Mouse (Mus musculus): ENCODE measurements around the gene Psmd11. TPM values are rescaled to one million over a fixed set of nuclear protein-coding genes. Genes with fewer than 3 reads are reported as not detected.
"Not testable (repeated sequence)": the region's sequence is repeated elsewhere in the genome, so short reads cannot be mapped to it uniquely, and the experiment has no call there.

The Psmd11 gene
- polyA plus RNA-seq, 1 experiment from 2014 or later, result 156 TPM

GRCm38 (mm10) chr11:80425247-80425778, 3.1 kb upstream of the Psmd11 start:
- Histone ChIP-seq H3K9ac (ENCODE audit: low read depth, low read length) (no peak overlapping the region), H3K27me3 (replicated peaks; ENCODE audit: control insufficient read depth, insufficient read depth, low read length) (no peaks in the 10 kb centered on the region), H3K9me3 (ENCODE audit: control insufficient read depth) (no peaks in the 10 kb centered on the region), H3K4me2 (replicated peaks; ENCODE audit: low read depth) (no peak overlapping the region), H3K27ac (ENCODE audit: low read depth, low read length) (no peak overlapping the region), H3K36me3 (ENCODE audit: control insufficient read depth, insufficient read depth) (no peaks in the 10 kb centered on the region), H3K4me3 (ENCODE audit: low read depth, low read length) (no peak overlapping the region), H3K4me1 (replicated peaks; ENCODE audit: control insufficient read depth, insufficient read depth, low read length) (no peaks in the 10 kb centered on the region)
- 60% methylated on average over 5 of the region's 5 CpGs for WGBS
- ATAC-seq, result no peak
- TF ChIP-seq CTCF (IDR thresholded peaks at IDR 0.05; ENCODE audit: low read depth), result peak; percentile 22

GRCm38 (mm10) chr11:80426029-80426813, 2.2 kb upstream of the Psmd11 start:
- TF ChIP-seq CTCF (IDR thresholded peaks at IDR 0.05; ENCODE audit: low read depth), result 0 out of 2 replicates have a peak, but pooled peaks have one; percentile 4
- H3K36me3 ChIP-seq (ENCODE audit: control insufficient read depth, insufficient read depth); H3K4me2 ChIP-seq (replicated peaks; ENCODE audit: low read depth); H3K27ac ChIP-seq (ENCODE audit: low read depth, low read length); H3K27me3 ChIP-seq (replicated peaks; ENCODE audit: control insufficient read depth, insufficient read depth, low read length); ATAC-seq; H3K9ac ChIP-seq (ENCODE audit: low read depth, low read length); H3K4me1 ChIP-seq (replicated peaks; ENCODE audit: control insufficient read depth, insufficient read depth, low read length); H3K4me3 ChIP-seq (ENCODE audit: low read depth, low read length); H3K9me3 ChIP-seq (ENCODE audit: control insufficient read depth): not testable (repeated sequence)
- WGBS, result 75% methylated on average over 16 of the region's 16 CpGs

- H3K4me1 ChIP-seq (replicated peaks; ENCODE audit: control insufficient read depth, insufficient read depth, low read length), result no peaks in the 10 kb centered on the region
- peak overlapping the region; percentile 87 for H3K27ac ChIP-seq (ENCODE audit: low read depth, low read length)
- H3K36me3 ChIP-seq (ENCODE audit: control insufficient read depth, insufficient read depth), result peaks cover 13% of the 10 kb centered on the region
- H3K4me2 ChIP-seq (replicated peaks; ENCODE audit: low read depth), result peak overlapping the region; percentile 70
- peak overlapping the region; percentile 99 for H3K4me3 ChIP-seq (ENCODE audit: low read depth, low read length)
- H3K9me3 ChIP-seq (ENCODE audit: control insufficient read depth), result no peaks in the 10 kb centered on the region
- WGBS, result under 1% methylated on average over 37 of the region's 37 CpGs
- no peak for TF ChIP-seq CTCF (IDR thresholded peaks at IDR 0.05; ENCODE audit: low read depth)
- peak overlapping the region; percentile 97 for H3K9ac ChIP-seq (ENCODE audit: low read depth, low read length)
- ATAC-seq, result no peak; the same call in none of the 2 replicates
- H3K27me3 ChIP-seq (replicated peaks; ENCODE audit: control insufficient read depth, insufficient read depth, low read length), result no peaks in the 10 kb centered on the region
Observed at GRCm38 (mm10) chr11:80429009-80429475, 627 bp downstream of the Psmd11 start.

GRCm38 (mm10) chr11:80429500-80430166, 1.2 kb downstream of the Psmd11 start:
- ATAC-seq, result no peak
- no peak overlapping the region for H3K27ac ChIP-seq (ENCODE audit: low read depth, low read length)
- WGBS, result 53% methylated on average over 14 of the region's 14 CpGs

GRCm38 (mm10) chr11:80430366-80430910, 2.0 kb downstream of the Psmd11 start:
- H3K36me3 ChIP-seq (ENCODE audit: control insufficient read depth, insufficient read depth), result peaks cover 13% of the 10 kb centered on the region
- H3K9ac ChIP-seq (ENCODE audit: low read depth, low read length), result no peak overlapping the region
- no peak overlapping the region for H3K27ac ChIP-seq (ENCODE audit: low read depth, low read length)
- 82% methylated on average over 3 of the region's 3 CpGs for WGBS
- no peak overlapping the region for H3K4me2 ChIP-seq (replicated peaks; ENCODE audit: low read depth)
- no peaks in the 10 kb centered on the region for H3K27me3 ChIP-seq (replicated peaks; ENCODE audit: control insufficient read depth, insufficient read depth, low read length)
- no peak for ATAC-seq
- no peaks in the 10 kb centered on the region for H3K4me1 ChIP-seq (replicated peaks; ENCODE audit: control insufficient read depth, insufficient read depth, low read length)
- no peaks in the 10 kb centered on the region for H3K9me3 ChIP-seq (ENCODE audit: control insufficient read depth)
- no peak overlapping the region for H3K4me3 ChIP-seq (ENCODE audit: low read depth, low read length)
- TF ChIP-seq CTCF (IDR thresholded peaks at IDR 0.05; ENCODE audit: low read depth), result no peak

More at GRCm38 (mm10) chr11:80429500-80430166, 1.2 kb downstream of the Psmd11 start:
- Histone ChIP-seq H3K4me1 (replicated peaks; ENCODE audit: control insufficient read depth, insufficient read depth, low read length) (no peaks in the 10 kb centered on the region), H3K9ac (ENCODE audit: low read depth, low read length) (peak overlapping the region; percentile 97), H3K36me3 (ENCODE audit: control insufficient read depth, insufficient read depth) (peaks cover 13% of the 10 kb centered on the region), H3K4me3 (ENCODE audit: low read depth, low read length) (peak overlapping the region; percentile 99), H3K9me3 (ENCODE audit: control insufficient read depth) (no peaks in the 10 kb centered on the region), H3K4me2 (replicated peaks; ENCODE audit: low read depth) (peak overlapping the region; percentile 70), H3K27me3 (replicated peaks; ENCODE audit: control insufficient read depth, insufficient read depth, low read length) (no peaks in the 10 kb centered on the region)
- no peak for TF ChIP-seq CTCF (IDR thresholded peaks at IDR 0.05; ENCODE audit: low read depth)

- no peak overlapping the region for H3K27ac ChIP-seq (ENCODE audit: low read depth, low read length)
- no peaks in the 10 kb centered on the region for H3K4me1 ChIP-seq (replicated peaks; ENCODE audit: control insufficient read depth, insufficient read depth, low read length)
- no peaks in the 10 kb centered on the region for H3K9me3 ChIP-seq (ENCODE audit: control insufficient read depth)
- TF ChIP-seq CTCF (IDR thresholded peaks at IDR 0.05; ENCODE audit: low read depth), result no peak
- H3K36me3 ChIP-seq (ENCODE audit: control insufficient read depth, insufficient read depth), result peaks cover 44% of the 10 kb centered on the region
- 87% methylated on average over 3 of the region's 3 CpGs for WGBS
- no peak overlapping the region for H3K4me3 ChIP-seq (ENCODE audit: low read depth, low read length)
- no peak overlapping the region for H3K9ac ChIP-seq (ENCODE audit: low read depth, low read length)
- no peak overlapping the region for H3K4me2 ChIP-seq (replicated peaks; ENCODE audit: low read depth)
- H3K27me3 ChIP-seq (replicated peaks; ENCODE audit: control insufficient read depth, insufficient read depth, low read length), result no peaks in the 10 kb centered on the region
- no peak for ATAC-seq
Observed at GRCm38 (mm10) chr11:80446916-80447315, 18.5 kb downstream of the Psmd11 start.
